Mouse (Mus musculus): ENCODE measurements at regions not wholly inside any gene's neighbourhood (a gene's known extent, or its start where the extent isn't known, plus 50 kb on each side); places are given as distances from the start of the nearest gene placed in this dataset.

GRCm38 (mm10) chr12:26937836-26938235 is 404.5 kb downstream of the Sox11 start:
- 54% methylated on average over 3 of the region's 3 CpGs for WGBS (ENCODE audit: insufficient replicate concordance)
- H3K4me1 ChIP-seq (replicated peaks; ENCODE audit: control insufficient read depth in 2 of 2, insufficient read depth in 2 of 2, low read length in 1 of 2), result no peaks in the 10 kb centered on the region
- H3K4me3 ChIP-seq (ENCODE audit: insufficient read depth in 1 of 2, low read depth in 2 of 2, low read length in 2 of 2), result no peak overlapping the region
- no peaks in the 10 kb centered on the region for H3K36me3 ChIP-seq (replicated peaks; ENCODE audit: control insufficient read depth, insufficient read depth, low read depth)
- H3K9me3 ChIP-seq (ENCODE audit: control insufficient read depth, low read length), result no peaks in the 10 kb centered on the region
- H3K4me2 ChIP-seq (ENCODE audit: low read depth), result no peak overlapping the region
- no peak for ATAC-seq (ENCODE audit: insufficient read depth)
- no peak overlapping the region for H3K9ac ChIP-seq (replicated peaks)
- H3K27ac ChIP-seq, result no peak overlapping the region
- H3K27me3 ChIP-seq (ENCODE audit: control insufficient read depth, insufficient read depth, low read length), result no peaks in the 10 kb centered on the region
- TF ChIP-seq EP300 (IDR thresholded peaks at IDR 0.05; ENCODE audit: low read depth) (no peak), CTCF (IDR thresholded peaks at IDR 0.05; ENCODE audit: low read depth) (no peak)
- DNase-seq (ENCODE audit: low read depth in 3 of 3, low spot score in 3 of 3), result no peak

DNA sequence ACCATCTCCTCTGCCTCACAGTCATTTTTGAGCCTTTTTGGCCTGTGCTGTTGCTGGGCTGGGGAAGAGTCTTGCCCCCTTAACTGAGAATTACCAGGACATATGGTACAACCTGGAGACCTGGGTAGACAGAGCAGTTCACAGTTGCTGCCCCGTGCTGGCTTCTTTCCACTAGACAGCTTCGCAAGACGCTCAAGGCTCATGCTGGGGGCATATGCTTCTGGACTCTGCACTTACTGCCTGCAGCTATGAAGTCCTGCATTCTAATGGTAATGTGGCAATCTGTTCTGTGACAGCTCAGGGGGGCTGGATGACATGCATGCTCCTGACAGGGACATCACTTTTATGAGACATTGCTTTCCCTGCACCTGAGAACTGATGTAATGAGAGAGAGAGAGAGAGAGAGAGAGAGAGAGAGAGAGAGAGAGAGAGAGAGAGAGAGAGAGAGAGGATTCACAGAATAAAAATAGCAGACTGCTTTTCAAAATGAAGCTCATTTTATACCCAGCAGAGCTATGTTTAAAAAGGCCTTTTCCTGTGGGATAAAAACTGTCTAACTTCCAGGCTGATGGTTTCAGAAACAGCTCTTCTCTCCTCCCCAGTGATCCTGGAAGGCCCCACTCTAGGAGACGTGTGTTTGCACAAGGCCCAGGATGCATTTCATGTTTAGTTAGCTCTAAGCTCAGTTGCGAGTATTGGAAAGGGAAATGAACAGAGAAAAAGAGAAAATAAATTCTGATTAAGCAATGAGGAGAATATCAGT is 405.5 kb downstream of the Sox11 start:
- no peak overlapping the region for H3K27ac ChIP-seq
- H3K36me3 ChIP-seq (replicated peaks; ENCODE audit: control insufficient read depth, insufficient read depth, low read depth), result no peaks in the 10 kb centered on the region
- no peaks in the 10 kb centered on the region for H3K4me1 ChIP-seq (replicated peaks; ENCODE audit: control insufficient read depth in 2 of 2, insufficient read depth in 2 of 2, low read length in 1 of 2)
- no peak overlapping the region for H3K4me2 ChIP-seq (ENCODE audit: low read depth)
- ATAC-seq (ENCODE audit: insufficient read depth), result no peak
- no peaks in the 10 kb centered on the region for H3K9me3 ChIP-seq (ENCODE audit: control insufficient read depth, low read length)
- 55% methylated on average over 5 of the region's 5 CpGs for WGBS (ENCODE audit: insufficient replicate concordance)
- no peaks in the 10 kb centered on the region for H3K27me3 ChIP-seq (ENCODE audit: control insufficient read depth, insufficient read depth, low read length)
- no peak overlapping the region for H3K4me3 ChIP-seq (ENCODE audit: insufficient read depth in 1 of 2, low read depth in 2 of 2, low read length in 2 of 2)
- no peak for TF ChIP-seq CTCF (IDR thresholded peaks at IDR 0.05; ENCODE audit: low read depth)
- no peak for TF ChIP-seq EP300 (IDR thresholded peaks at IDR 0.05; ENCODE audit: low read depth)
- H3K9ac ChIP-seq (replicated peaks), result no peak overlapping the region
- no peak for DNase-seq (ENCODE audit: low read depth in 3 of 3, low spot score in 3 of 3)

DNA sequence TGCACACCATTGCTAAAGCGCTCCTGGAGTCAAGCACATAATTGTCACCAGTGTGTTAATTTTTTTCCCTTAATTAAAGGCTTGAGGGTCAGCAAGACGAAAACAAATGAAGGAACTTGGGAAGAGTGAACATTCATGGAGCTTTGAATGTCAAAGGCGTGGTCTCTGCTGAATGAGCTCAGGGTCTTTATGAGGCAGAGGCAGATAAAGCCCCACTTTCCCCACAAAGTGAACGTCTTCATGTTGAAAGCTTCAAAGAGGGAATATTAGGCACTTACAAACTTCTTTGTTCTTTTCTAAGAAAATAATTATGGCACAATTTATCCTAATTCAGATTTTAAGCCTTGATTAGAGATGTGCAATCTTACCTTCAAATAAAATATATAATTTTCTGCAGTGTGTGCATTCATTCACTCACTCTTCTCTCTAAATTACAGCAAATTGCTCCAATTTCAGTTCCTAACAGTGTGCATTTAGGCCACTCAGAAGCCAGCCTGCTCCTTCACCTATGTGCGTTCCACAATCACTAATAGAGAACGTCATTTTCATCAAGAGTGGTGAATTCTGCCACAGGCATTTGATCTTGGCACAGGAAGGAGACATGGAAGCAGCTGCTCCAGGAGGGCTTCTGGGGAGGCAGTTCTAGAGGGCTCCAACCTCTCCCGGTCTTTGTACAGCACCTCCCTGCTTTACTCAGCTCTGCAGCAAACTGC is 412.1 kb downstream of the Sox11 start:
- Histone ChIP-seq H3K36me3 (replicated peaks; ENCODE audit: control insufficient read depth, insufficient read depth, low read depth) (no peaks in the 10 kb centered on the region), H3K4me2 (ENCODE audit: low read depth) (no peak overlapping the region), H3K27ac (no peak overlapping the region), H3K9ac (replicated peaks) (no peak overlapping the region), H3K9me3 (ENCODE audit: control insufficient read depth, low read length) (no peaks in the 10 kb centered on the region), H3K27me3 (ENCODE audit: control insufficient read depth, insufficient read depth, low read length) (no peaks in the 10 kb centered on the region), H3K4me1 (replicated peaks; ENCODE audit: control insufficient read depth in 2 of 2, insufficient read depth in 2 of 2, low read length in 1 of 2) (no peaks in the 10 kb centered on the region), H3K4me3 (ENCODE audit: insufficient read depth in 1 of 2, low read depth in 2 of 2, low read length in 2 of 2) (no peak overlapping the region)
- DNase-seq (ENCODE audit: low read depth in 3 of 3, low spot score in 3 of 3), result no peak
- no peak for TF ChIP-seq CTCF (IDR thresholded peaks at IDR 0.05; ENCODE audit: low read depth)
- no peak for TF ChIP-seq EP300 (IDR thresholded peaks at IDR 0.05; ENCODE audit: low read depth)
- 56% methylated on average over 7 of the region's 7 CpGs for WGBS (ENCODE audit: insufficient replicate concordance)
- ATAC-seq (ENCODE audit: insufficient read depth), result no peak

- Histone ChIP-seq H3K27ac (no peak overlapping the region), H3K27me3 (ENCODE audit: control insufficient read depth, insufficient read depth, low read length) (no peaks in the 10 kb centered on the region), H3K4me3 (ENCODE audit: insufficient read depth in 1 of 2, low read depth in 2 of 2, low read length in 2 of 2) (no peak overlapping the region), H3K4me1 (replicated peaks; ENCODE audit: control insufficient read depth in 2 of 2, insufficient read depth in 2 of 2, low read length in 1 of 2) (no peaks in the 10 kb centered on the region), H3K4me2 (ENCODE audit: low read depth) (no peak overlapping the region), H3K9ac (replicated peaks) (no peak overlapping the region), H3K36me3 (replicated peaks; ENCODE audit: control insufficient read depth, insufficient read depth, low read depth) (no peaks in the 10 kb centered on the region), H3K9me3 (ENCODE audit: control insufficient read depth, low read length) (no peaks in the 10 kb centered on the region)
- DNase-seq (ENCODE audit: low read depth in 3 of 3, low spot score in 3 of 3) (no peak), ATAC-seq (ENCODE audit: insufficient read depth) (no peak)
- TF ChIP-seq CTCF (IDR thresholded peaks at IDR 0.05; ENCODE audit: low read depth) (no peak), EP300 (IDR thresholded peaks at IDR 0.05; ENCODE audit: low read depth) (no peak)
- WGBS (ENCODE audit: insufficient replicate concordance), result 49% methylated on average over 1 of the region's 1 CpGs
These were observed 436.2 kb downstream of the Sox11 start for GRCm38 (mm10) chr12:26906126-26906525.

- no peaks in the 10 kb centered on the region for H3K36me3 ChIP-seq (replicated peaks; ENCODE audit: control insufficient read depth, insufficient read depth, low read depth)
- no peaks in the 10 kb centered on the region for H3K9me3 ChIP-seq (ENCODE audit: control insufficient read depth, low read length)
- no peak for DNase-seq (ENCODE audit: low read depth in 3 of 3, low spot score in 3 of 3)
- no peak for ATAC-seq (ENCODE audit: insufficient read depth)
- no peak overlapping the region for H3K4me3 ChIP-seq (ENCODE audit: insufficient read depth in 1 of 2, low read depth in 2 of 2, low read length in 2 of 2)
- 43% methylated on average over 2 of the region's 2 CpGs for WGBS (ENCODE audit: insufficient replicate concordance)
- no peak for TF ChIP-seq CTCF (IDR thresholded peaks at IDR 0.05; ENCODE audit: low read depth)
- TF ChIP-seq EP300 (IDR thresholded peaks at IDR 0.05; ENCODE audit: low read depth), result no peak
- no peaks in the 10 kb centered on the region for H3K4me1 ChIP-seq (replicated peaks; ENCODE audit: control insufficient read depth in 2 of 2, insufficient read depth in 2 of 2, low read length in 1 of 2)
- H3K27me3 ChIP-seq (ENCODE audit: control insufficient read depth, insufficient read depth, low read length), result no peaks in the 10 kb centered on the region
- no peak overlapping the region for H3K4me2 ChIP-seq (ENCODE audit: low read depth)
- no peak overlapping the region for H3K9ac ChIP-seq (replicated peaks)
- H3K27ac ChIP-seq, result no peak overlapping the region
These were observed 434.9 kb downstream of the Cmpk2 start for GRCm38 (mm10) chr12:26903894-26904272.
